Mouse (Mus musculus): ENCODE measurements at regions not wholly inside any gene's neighbourhood (a gene's known extent, or its start where the extent isn't known, plus 50 kb on each side); places are given as distances from the start of the nearest gene placed in this dataset.

DNA sequence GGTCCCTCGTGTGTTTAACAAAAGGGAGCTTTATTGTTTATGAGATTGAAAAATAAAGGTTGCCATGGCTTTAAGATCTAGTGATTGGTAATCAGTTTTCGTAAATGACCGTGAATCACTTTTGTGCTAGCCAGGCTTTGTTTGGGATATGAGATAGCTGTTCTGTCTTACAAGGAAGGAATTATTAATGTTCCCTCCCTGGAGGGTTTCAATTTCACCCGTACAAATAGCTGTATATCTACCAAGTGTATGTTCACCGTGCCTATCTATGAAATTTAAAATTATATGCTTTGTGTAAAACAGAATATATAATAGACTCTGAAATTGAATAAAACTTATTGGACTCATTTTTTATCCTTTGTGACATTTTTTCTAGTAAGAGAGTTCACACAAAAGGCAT is 268.3 kb upstream of the Apob start:
- no peak overlapping the region for H3K9ac ChIP-seq (ENCODE audit: low read length)
- no peaks in the 10 kb centered on the region for H3K9me3 ChIP-seq (replicated peaks; ENCODE audit: control insufficient read depth, low read length)
- H3K36me3 ChIP-seq (ENCODE audit: control insufficient read depth, insufficient read depth, low read length) = no peaks in the 10 kb centered on the region
- no peaks in the 10 kb centered on the region for H3K4me1 ChIP-seq (ENCODE audit: control insufficient read depth, insufficient read depth, low read length)
- H3K4me3 ChIP-seq (replicated peaks; ENCODE audit: low read length) = no peak overlapping the region
- no peak overlapping the region for H3K27ac ChIP-seq (ENCODE audit: low read length)
- no peak for ATAC-seq (ENCODE audit: insufficient read depth, low FRiP score)
- no peak overlapping the region for H3K4me2 ChIP-seq (ENCODE audit: low read depth, low read length)
- no peaks in the 10 kb centered on the region for H3K27me3 ChIP-seq (ENCODE audit: control insufficient read depth, insufficient read depth, low read length)
- WGBS = 44% methylated on average over 5 of the region's 5 CpGs

DNA sequence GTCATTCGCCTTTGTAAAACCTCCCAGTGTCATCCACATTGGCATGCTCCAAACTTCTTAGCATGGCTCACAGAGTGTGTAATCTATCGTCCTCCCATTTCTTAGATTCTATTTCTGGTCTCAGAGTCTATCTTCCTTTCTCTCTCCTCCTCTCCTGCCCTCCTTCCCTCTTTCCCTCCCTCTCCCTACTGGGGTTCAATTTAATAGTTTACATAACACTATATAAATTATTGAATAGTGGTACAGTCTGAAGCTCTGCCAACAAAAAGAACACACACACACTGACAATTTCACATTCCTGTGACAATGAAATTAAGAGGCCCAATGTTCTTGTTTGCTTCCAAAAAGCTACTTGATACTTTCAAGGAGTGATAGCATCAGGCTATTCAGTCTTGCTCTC is 267.6 kb upstream of the Apob start:
- WGBS = 62% methylated on average over 2 of the region's 2 CpGs
- ATAC-seq (ENCODE audit: insufficient read depth, low FRiP score) = no peak

DNA sequence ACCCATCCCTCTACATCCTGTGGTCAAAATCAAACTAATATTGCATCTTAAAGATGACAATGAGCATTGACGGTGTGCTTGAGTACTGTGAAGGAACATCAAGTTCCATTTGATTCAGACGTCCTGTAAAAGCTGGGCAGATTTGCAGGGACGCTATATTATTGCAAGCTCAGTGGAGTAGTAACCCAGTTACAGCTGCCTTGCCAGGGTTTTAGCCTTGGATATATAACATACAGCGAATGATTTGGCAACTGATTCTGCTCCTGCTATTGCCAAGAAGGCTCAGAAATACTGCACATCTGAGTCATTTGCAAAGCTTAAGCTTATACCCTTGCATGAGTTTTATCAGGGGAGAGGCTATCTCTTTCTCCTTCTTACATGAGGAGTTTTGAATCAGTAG is 262.4 kb upstream of the Apob start:
- H3K4me2 ChIP-seq (ENCODE audit: low read depth, low read length) = no peak overlapping the region
- no peaks in the 10 kb centered on the region for H3K36me3 ChIP-seq (ENCODE audit: control insufficient read depth, insufficient read depth, low read length)
- H3K4me1 ChIP-seq (ENCODE audit: control insufficient read depth, insufficient read depth, low read length) = no peaks in the 10 kb centered on the region
- WGBS = 87% methylated on average over 4 of the region's 4 CpGs
- H3K9me3 ChIP-seq (replicated peaks; ENCODE audit: control insufficient read depth, low read length) = no peaks in the 10 kb centered on the region
- no peak overlapping the region for H3K27ac ChIP-seq (ENCODE audit: low read length)
- H3K27me3 ChIP-seq (ENCODE audit: control insufficient read depth, insufficient read depth, low read length) = no peaks in the 10 kb centered on the region
- H3K4me3 ChIP-seq (replicated peaks; ENCODE audit: low read length) = no peak overlapping the region
- ATAC-seq (ENCODE audit: insufficient read depth, low FRiP score) = no peak
- no peak overlapping the region for H3K9ac ChIP-seq (ENCODE audit: low read length)

More for the DNA sequence above, 267.6 kb upstream of the Apob start:
- Histone ChIP-seq H3K4me1 (ENCODE audit: control insufficient read depth, insufficient read depth, low read length) (no peaks in the 10 kb centered on the region), H3K36me3 (ENCODE audit: control insufficient read depth, insufficient read depth, low read length) (no peaks in the 10 kb centered on the region), H3K27me3 (ENCODE audit: control insufficient read depth, insufficient read depth, low read length) (no peaks in the 10 kb centered on the region), H3K4me3 (replicated peaks; ENCODE audit: low read length) (no peak overlapping the region), H3K4me2 (ENCODE audit: low read depth, low read length) (no peak overlapping the region), H3K9me3 (replicated peaks; ENCODE audit: control insufficient read depth, low read length) (no peaks in the 10 kb centered on the region), H3K9ac (ENCODE audit: low read length) (no peak overlapping the region), H3K27ac (ENCODE audit: low read length) (no peak overlapping the region)

DNA sequence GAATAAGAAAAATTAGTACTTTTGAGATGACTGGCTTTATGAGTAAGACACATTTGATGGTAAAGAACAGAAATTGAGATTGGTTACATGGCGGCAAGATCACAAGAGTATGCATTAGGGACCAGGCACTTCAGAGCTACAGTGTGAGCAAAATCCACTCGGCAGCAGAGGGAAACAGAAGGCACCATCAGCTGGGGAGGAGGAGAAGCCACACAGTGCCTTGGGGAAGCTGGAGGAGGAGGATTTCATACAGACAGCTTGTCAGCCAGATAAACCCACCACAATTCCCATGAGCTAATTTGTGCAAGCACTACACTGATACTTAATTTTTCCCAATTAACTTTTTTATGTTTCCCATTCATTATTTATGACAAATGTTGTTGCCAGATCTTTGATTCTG is 258.9 kb upstream of the Apob start:
- Histone ChIP-seq H3K27me3 (ENCODE audit: control insufficient read depth, insufficient read depth, low read length) (no peaks in the 10 kb centered on the region), H3K4me1 (ENCODE audit: control insufficient read depth, insufficient read depth, low read length) (no peaks in the 10 kb centered on the region), H3K36me3 (ENCODE audit: control insufficient read depth, insufficient read depth, low read length) (no peaks in the 10 kb centered on the region), H3K4me3 (replicated peaks; ENCODE audit: low read length) (no peak overlapping the region), H3K9ac (ENCODE audit: low read length) (no peak overlapping the region), H3K9me3 (replicated peaks; ENCODE audit: control insufficient read depth, low read length) (no peaks in the 10 kb centered on the region), H3K4me2 (ENCODE audit: low read depth, low read length) (no peak overlapping the region), H3K27ac (ENCODE audit: low read length) (no peak overlapping the region)
- WGBS = 82% methylated on average over 2 of the region's 2 CpGs
- no peak for ATAC-seq (ENCODE audit: insufficient read depth, low FRiP score)

DNA sequence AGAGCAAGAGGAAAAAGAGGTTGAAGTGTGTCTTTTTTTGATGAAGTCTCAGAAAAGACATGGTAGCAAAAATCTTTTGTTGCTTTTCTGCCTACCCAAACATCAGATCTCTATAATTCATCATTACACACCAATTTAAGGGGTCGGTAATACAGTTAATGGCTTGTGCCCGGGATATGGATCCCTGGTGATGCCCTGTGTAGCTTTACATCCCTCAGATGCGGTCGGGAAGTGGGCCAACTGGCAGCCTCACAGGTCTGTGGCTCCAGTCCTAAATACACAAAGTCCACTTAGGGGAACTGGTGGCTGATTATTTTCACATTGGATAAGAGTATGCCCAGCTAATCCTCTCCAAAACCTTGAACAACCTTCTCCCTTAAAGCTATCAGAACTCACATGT is 258.4 kb upstream of the Apob start:
- H3K36me3 ChIP-seq (ENCODE audit: control insufficient read depth, insufficient read depth, low read length) = no peaks in the 10 kb centered on the region
- 74% methylated on average over 4 of the region's 4 CpGs for WGBS
- ATAC-seq (ENCODE audit: insufficient read depth, low FRiP score) = no peak

DNA sequence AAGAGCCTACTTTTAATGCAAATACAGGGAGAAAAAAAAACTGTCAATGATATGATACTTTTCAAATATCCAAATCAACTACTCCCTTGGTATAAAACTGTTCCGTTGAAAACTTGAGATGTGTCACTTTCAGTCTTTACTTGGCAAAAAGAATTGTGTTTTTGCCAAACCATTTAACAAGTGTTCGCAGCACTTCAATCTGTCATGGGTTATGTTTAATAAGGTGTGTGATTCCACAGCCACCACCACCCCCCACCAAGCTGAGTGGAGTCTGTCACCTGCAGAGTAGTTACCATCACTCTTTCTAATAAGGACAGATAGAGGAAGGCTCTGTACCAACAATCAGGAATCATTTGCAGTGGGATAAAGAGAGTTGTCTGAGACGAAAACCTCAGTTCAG is 252.5 kb upstream of the Apob start:
- 85% methylated on average over 3 of the region's 3 CpGs for WGBS
- H3K27ac ChIP-seq (ENCODE audit: low read length) = no peak overlapping the region
- no peaks in the 10 kb centered on the region for H3K36me3 ChIP-seq (ENCODE audit: control insufficient read depth, insufficient read depth, low read length)

More for the DNA sequence above, 258.4 kb upstream of the Apob start:
- Histone ChIP-seq H3K4me3 (replicated peaks; ENCODE audit: low read length) (no peak overlapping the region), H3K4me2 (ENCODE audit: low read depth, low read length) (no peak overlapping the region), H3K4me1 (ENCODE audit: control insufficient read depth, insufficient read depth, low read length) (no peaks in the 10 kb centered on the region), H3K27ac (ENCODE audit: low read length) (no peak overlapping the region), H3K27me3 (ENCODE audit: control insufficient read depth, insufficient read depth, low read length) (no peaks in the 10 kb centered on the region), H3K9me3 (replicated peaks; ENCODE audit: control insufficient read depth, low read length) (no peaks in the 10 kb centered on the region), H3K9ac (ENCODE audit: low read length) (no peak overlapping the region)

DNA sequence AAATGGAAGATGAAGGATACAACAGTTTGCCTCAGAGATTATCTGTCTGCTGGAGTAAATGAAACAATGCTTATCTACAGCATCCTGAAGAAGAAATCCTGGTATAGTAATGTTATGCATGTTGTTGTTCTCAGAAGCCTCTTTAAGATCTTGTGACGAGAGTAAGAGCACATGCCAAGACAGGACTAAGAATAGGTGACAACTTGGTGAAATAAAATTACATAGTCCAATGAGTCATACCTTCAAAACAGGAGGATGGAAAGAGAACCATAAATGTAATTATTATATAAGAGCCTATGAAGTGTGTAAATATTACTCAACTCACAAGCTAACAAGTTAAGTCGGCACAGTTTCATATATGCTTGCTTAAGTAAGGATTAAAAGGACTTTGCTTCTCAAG is 239.4 kb upstream of the Apob start:
- Histone ChIP-seq H3K36me3 (ENCODE audit: control insufficient read depth, insufficient read depth, low read length) (no peaks in the 10 kb centered on the region), H3K9me3 (replicated peaks; ENCODE audit: control insufficient read depth, low read length) (no peaks in the 10 kb centered on the region), H3K27ac (ENCODE audit: low read length) (no peak overlapping the region), H3K4me2 (ENCODE audit: low read depth, low read length) (no peak overlapping the region), H3K4me3 (replicated peaks; ENCODE audit: low read length) (no peak overlapping the region), H3K9ac (ENCODE audit: low read length) (no peak overlapping the region), H3K4me1 (ENCODE audit: control insufficient read depth, insufficient read depth, low read length) (no peaks in the 10 kb centered on the region), H3K27me3 (ENCODE audit: control insufficient read depth, insufficient read depth, low read length) (no peaks in the 10 kb centered on the region)
- 73% methylated on average over 2 of the region's 2 CpGs for WGBS
- no peak for ATAC-seq (ENCODE audit: insufficient read depth, low FRiP score)

More for the DNA sequence above, 252.5 kb upstream of the Apob start:
- no peaks in the 10 kb centered on the region for H3K9me3 ChIP-seq (replicated peaks; ENCODE audit: control insufficient read depth, low read length)
- no peak overlapping the region for H3K4me2 ChIP-seq (ENCODE audit: low read depth, low read length)
- H3K9ac ChIP-seq (ENCODE audit: low read length) = no peak overlapping the region
- H3K4me1 ChIP-seq (ENCODE audit: control insufficient read depth, insufficient read depth, low read length) = no peaks in the 10 kb centered on the region
- H3K4me3 ChIP-seq (replicated peaks; ENCODE audit: low read length) = no peak overlapping the region
- no peak for ATAC-seq (ENCODE audit: insufficient read depth, low FRiP score)
- H3K27me3 ChIP-seq (ENCODE audit: control insufficient read depth, insufficient read depth, low read length) = no peaks in the 10 kb centered on the region

DNA sequence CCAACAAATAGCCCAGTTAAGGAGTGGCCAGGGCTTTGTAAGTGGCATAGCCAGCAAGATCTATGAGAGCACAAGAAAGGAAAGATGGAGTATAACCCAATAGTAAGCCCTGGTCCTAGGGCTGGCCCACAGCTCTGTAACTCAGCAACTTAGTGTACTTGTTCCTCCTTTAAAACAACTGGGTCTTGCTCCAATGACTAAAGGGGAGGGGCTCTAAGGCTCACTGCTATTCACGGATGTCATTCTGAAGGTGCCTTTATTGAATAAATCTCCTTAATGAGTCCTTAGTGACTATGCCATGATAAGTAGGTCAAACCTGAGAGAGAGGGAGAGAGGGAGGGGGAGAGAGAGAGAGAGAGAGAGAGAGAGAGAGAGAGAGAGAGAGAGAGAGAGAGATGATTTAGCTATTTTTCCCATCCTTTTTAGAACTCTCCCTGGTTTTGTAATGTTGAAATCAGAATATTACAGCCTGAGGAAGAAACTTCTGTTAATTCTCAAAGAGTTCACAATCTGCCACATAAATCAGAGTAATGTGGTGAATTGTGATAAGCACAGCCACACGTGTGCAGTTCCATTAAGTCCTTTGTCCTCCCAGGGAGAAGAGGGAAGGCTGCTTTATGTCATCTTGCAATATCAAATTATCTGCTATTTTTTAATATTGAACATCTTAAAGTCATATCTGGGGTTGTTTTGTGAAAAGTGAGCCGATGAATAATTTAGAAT is 238.7 kb upstream of the Apob start:
- Histone ChIP-seq H3K9me3 (replicated peaks; ENCODE audit: control insufficient read depth, low read length) (no peaks in the 10 kb centered on the region), H3K4me1 (ENCODE audit: control insufficient read depth, insufficient read depth, low read length) (no peaks in the 10 kb centered on the region), H3K4me3 (replicated peaks; ENCODE audit: low read length) (no peak overlapping the region), H3K27ac (ENCODE audit: low read length) (no peak overlapping the region), H3K4me2 (ENCODE audit: low read depth, low read length) (no peak overlapping the region), H3K27me3 (ENCODE audit: control insufficient read depth, insufficient read depth, low read length) (no peaks in the 10 kb centered on the region), H3K36me3 (ENCODE audit: control insufficient read depth, insufficient read depth, low read length) (no peaks in the 10 kb centered on the region), H3K9ac (ENCODE audit: low read length) (no peak overlapping the region)
- ATAC-seq (ENCODE audit: insufficient read depth, low FRiP score) = no peak
- 53% methylated on average over 3 of the region's 3 CpGs for WGBS

DNA sequence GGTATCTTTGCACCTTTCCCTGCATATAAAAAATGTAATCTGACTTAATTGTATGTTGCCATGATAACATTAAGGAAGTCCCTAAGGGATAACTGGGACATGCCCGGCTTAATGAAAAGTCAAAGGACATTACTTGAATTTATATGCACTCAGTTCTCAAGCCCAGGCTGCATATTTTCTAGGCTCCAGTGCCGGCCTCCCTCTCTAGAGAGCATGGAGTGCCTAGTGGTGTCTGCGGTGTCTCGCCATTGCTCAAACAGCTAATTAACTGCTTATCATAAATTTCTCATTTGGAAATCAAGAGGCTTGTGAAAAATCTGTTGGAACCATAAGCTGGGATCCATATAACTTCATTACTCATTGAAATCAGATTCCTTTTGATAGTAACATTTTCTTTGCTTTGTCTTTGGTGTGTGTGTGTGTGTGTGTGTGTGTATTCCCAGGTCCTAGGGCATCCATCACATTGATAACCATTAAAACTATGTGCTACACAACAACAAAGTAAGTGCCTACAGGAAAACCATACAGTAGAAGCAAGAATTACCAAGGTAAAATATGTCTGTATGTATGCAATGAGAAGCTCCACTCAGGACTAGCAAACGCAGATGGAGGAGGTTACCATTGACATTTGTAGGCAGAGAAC is 238.0 kb upstream of the Apob start:
- no peaks in the 10 kb centered on the region for H3K4me1 ChIP-seq (ENCODE audit: control insufficient read depth, insufficient read depth, low read length)
- H3K27me3 ChIP-seq (ENCODE audit: control insufficient read depth, insufficient read depth, low read length) = no peaks in the 10 kb centered on the region
- no peak overlapping the region for H3K9ac ChIP-seq (ENCODE audit: low read length)
- ATAC-seq (ENCODE audit: insufficient read depth, low FRiP score) = no peak
- H3K36me3 ChIP-seq (ENCODE audit: control insufficient read depth, insufficient read depth, low read length) = no peaks in the 10 kb centered on the region
- no peak overlapping the region for H3K4me3 ChIP-seq (replicated peaks; ENCODE audit: low read length)
- no peak overlapping the region for H3K27ac ChIP-seq (ENCODE audit: low read length)
- no peaks in the 10 kb centered on the region for H3K9me3 ChIP-seq (replicated peaks; ENCODE audit: control insufficient read depth, low read length)
- WGBS = 84% methylated on average over 5 of the region's 5 CpGs
- H3K4me2 ChIP-seq (ENCODE audit: low read depth, low read length) = no peak overlapping the region

Measured in stomach, embryonic 16.5 days (tissue).